Mouse (Mus musculus) CH12.LX (cell line): ENCODE data around the gene Myh9. TPM values are rescaled to one million over a fixed set of nuclear protein-coding genes. Genes with fewer than 3 reads are reported as not detected.

Experiments
- DNase-seq: peaks from one replicate; pipeline ENCODE4 v3.0.0-alpha.2; 2013; ENCODE audit errors: extremely low read depth
- H3K27ac ChIP-seq: 2 replicates; pipeline ENCODE4 v1.5.1; 2012; ENCODE audit warnings: low read depth, mild to moderate bottlenecking, control low read depth, moderate library complexity; ENCODE audit not compliant: insufficient read depth
- H3K27me3 ChIP-seq: replicated peaks from 2 replicates; pipeline ENCODE3; 2012; ENCODE audit warnings: inconsistent platforms
- H3K36me3 ChIP-seq, 2 experiments: replicated peaks in 1 of 2; 2 replicates each; pipeline versions ENCODE3 to v1.6.1; 2012; ENCODE audit warnings: inconsistent platforms in 1 of 2, low read length in 1 of 2, mild to moderate bottlenecking in 1 of 2, mixed read lengths in 1 of 2, moderate library complexity in 1 of 2; ENCODE audit not compliant: control insufficient read depth in 1 of 2, insufficient read depth in 1 of 2
- H3K4me1 ChIP-seq, 2 experiments: 2 replicates each; pipeline ENCODE4 v1.6.1; 2012; ENCODE audit warnings: inconsistent platforms in 1 of 2, moderate library complexity in 1 of 2; ENCODE audit not compliant: insufficient read depth in 2 of 2, control insufficient read depth in 1 of 2
- H3K4me2 ChIP-seq: 2 replicates; pipeline ENCODE4 v1.6.1; 2012; ENCODE audit warnings: low read depth, mild to moderate bottlenecking, control low read depth; ENCODE audit not compliant: poor library complexity, insufficient read depth, severe bottlenecking
- H3K4me3 ChIP-seq, 3 experiments: fragments of 150-350 bp in 1 of 3; sonication (generic) in 1 of 3; replicated peaks in 1 of 3; 2 replicates each; pipeline versions ENCODE3 to v1.5.1; 2011 to 2012; ENCODE audit warnings: low read depth in 2 of 3, low read length in 2 of 3, mild to moderate bottlenecking in 2 of 3, moderate library complexity in 2 of 3, control low read depth in 1 of 3, improper control_type of control experiment in 1 of 3, inconsistent platforms in 1 of 3, mixed read lengths in 1 of 3; ENCODE audit not compliant: poor library complexity in 1 of 3
- H3K79me2 ChIP-seq: replicated peaks from 2 replicates; pipeline ENCODE4 v1.6.1; 2012; ENCODE audit warnings: mild to moderate bottlenecking, moderate library complexity; ENCODE audit not compliant: control insufficient read depth, poor library complexity, insufficient read depth, severe bottlenecking; ENCODE audit errors: extremely low read depth
- H3K9ac ChIP-seq: 2 replicates; pipeline ENCODE4 v1.6.1; 2012; ENCODE audit warnings: low read depth, mild to moderate bottlenecking, control low read depth, moderate library complexity; ENCODE audit not compliant: insufficient read depth
- H3K9me3 ChIP-seq: replicated peaks from 2 replicates; pipeline ENCODE3; 2012; ENCODE audit warnings: low read length, inconsistent platforms, mixed read lengths
- BHLHE40 ChIP-seq: IDR thresholded peaks from 2 replicates; pipeline ENCODE4 v1.6.1; 2011; ENCODE audit warnings: mild to moderate bottlenecking, low read depth, low read length, improper control_type of control experiment
- CHD1 ChIP-seq: IDR thresholded peaks from 2 replicates; pipeline ENCODE4 v1.6.1; 2012; ENCODE audit warnings: low read depth, low read length, improper control_type of control experiment, inconsistent platforms
- CTCF ChIP-seq, 2 experiments: IDR thresholded peaks in 1 of 2; conservative IDR thresholded peaks in 1 of 2; 2 replicates each; pipeline ENCODE4 v1.5.1; 2011 to 2012; ENCODE audit warnings: low read depth in 2 of 2, low read length in 2 of 2, improper control_type of control experiment in 1 of 2, inconsistent platforms in 1 of 2, mild to moderate bottlenecking in 1 of 2, moderate library complexity in 1 of 2
- ELF1 ChIP-seq: IDR thresholded peaks from 2 replicates; pipeline ENCODE4 v1.6.1; 2014; ENCODE audit warnings: low read depth, mild to moderate bottlenecking, inconsistent platforms, low read length, improper control_type of control experiment
- EP300 ChIP-seq: IDR thresholded peaks from 2 replicates; pipeline ENCODE4 v1.6.1; 2011; ENCODE audit warnings: low read length, improper control_type of control experiment
- HCFC1 ChIP-seq: IDR thresholded peaks from 2 replicates; pipeline ENCODE4 v1.6.1; 2012; ENCODE audit warnings: low read depth, mild to moderate bottlenecking, inconsistent platforms, low read length, improper control_type of control experiment
- IRF4 ChIP-seq: IDR thresholded peaks from 2 replicates; pipeline ENCODE4 v1.6.1; 2014; ENCODE audit warnings: low read depth, mild to moderate bottlenecking, inconsistent platforms, low read length, improper control_type of control experiment
- JUND ChIP-seq: conservative IDR thresholded peaks from 2 replicates; pipeline ENCODE4 v1.6.1; 2011; ENCODE audit warnings: low read depth, low read length, improper control_type of control experiment
- KAT2A ChIP-seq: IDR thresholded peaks from 2 replicates; pipeline ENCODE4 v1.6.1; 2012; ENCODE audit warnings: low read length, improper control_type of control experiment, inconsistent platforms; ENCODE audit not compliant: insufficient replicate concordance
- MAFK ChIP-seq: IDR thresholded peaks from 2 replicates; pipeline ENCODE4 v1.6.1; 2011; ENCODE audit warnings: low read length, improper control_type of control experiment; ENCODE audit not compliant: insufficient replicate concordance
- MAZ ChIP-seq: IDR thresholded peaks from 2 replicates; pipeline ENCODE4 v1.6.1; 2012; ENCODE audit warnings: low read depth, mild to moderate bottlenecking, inconsistent platforms, low read length, improper control_type of control experiment, moderate library complexity
- MEF2A ChIP-seq: IDR thresholded peaks from 2 replicates; pipeline ENCODE4 v1.6.1; 2014; ENCODE audit warnings: low read depth, mild to moderate bottlenecking, inconsistent platforms, low read length, improper control_type of control experiment, borderline replicate concordance
- MXI1 ChIP-seq: IDR thresholded peaks from 2 replicates; pipeline ENCODE4 v1.6.1; 2011; ENCODE audit warnings: mild to moderate bottlenecking, low read depth, low read length, improper control_type of control experiment
- NELFE ChIP-seq: IDR thresholded peaks from 2 replicates; pipeline ENCODE4 v1.6.1; 2011; ENCODE audit warnings: low read depth, low read length, improper control_type of control experiment
- NRF1 ChIP-seq: IDR thresholded peaks from 2 replicates; pipeline ENCODE4 v1.6.1; 2014; ENCODE audit warnings: low read depth, mild to moderate bottlenecking, inconsistent platforms, low read length, improper control_type of control experiment, moderate library complexity
- POLR2A ChIP-seq: IDR thresholded peaks from 2 replicates; pipeline ENCODE4 v1.6.1; 2011; ENCODE audit warnings: low read depth, mild to moderate bottlenecking, improper control_type of control experiment, low read length
- POLR2AphosphoS2 ChIP-seq: IDR thresholded peaks from 2 replicates; pipeline ENCODE4 v1.6.1; 2011; ENCODE audit warnings: low read depth, low read length, improper control_type of control experiment
- RCOR1 ChIP-seq: conservative IDR thresholded peaks from 2 replicates; pipeline ENCODE4 v1.6.1; 2012; ENCODE audit warnings: low read depth, mild to moderate bottlenecking, inconsistent platforms, low read length, improper control_type of control experiment
- SMC3 ChIP-seq: IDR thresholded peaks from 2 replicates; pipeline ENCODE4 v1.6.1; 2011; ENCODE audit warnings: low read depth, low read length, improper control_type of control experiment
- TCF12 ChIP-seq: IDR thresholded peaks from 2 replicates; pipeline ENCODE4 v1.6.1; 2014; ENCODE audit warnings: low read depth, mild to moderate bottlenecking, inconsistent platforms, low read length, improper control_type of control experiment
- USF1 ChIP-seq: IDR thresholded peaks from 2 replicates; pipeline ENCODE4 v1.6.1; 2014; ENCODE audit warnings: low read depth, mild to moderate bottlenecking, inconsistent platforms, low read length, improper control_type of control experiment
- USF2 ChIP-seq: conservative IDR thresholded peaks from 2 replicates; pipeline ENCODE4 v1.6.1; 2011; ENCODE audit warnings: low read depth, low read length, improper control_type of control experiment
- ZNF384 ChIP-seq: IDR thresholded peaks from 2 replicates; pipeline ENCODE4 v1.6.1; 2012; ENCODE audit warnings: low read depth, low read length, improper control_type of control experiment, inconsistent platforms
- dilution Hi-C: fragments of 300-500 bp; cut with MboI; formaldehyde crosslinking; loops from 2 replicates; pipeline ENCODE4 v1.14.3; 2020; ENCODE audit warnings: low sequenced_read_pairs; ENCODE audit not compliant: extremely low pct_unique_long_range_greater_than_20kb, extremely low pct_ligation_motif_present
- in situ Hi-C: fragments of 300-500 bp; cut with MboI; formaldehyde crosslinking; loops from 3 replicates; pipeline ENCODE4 v1.14.3; 2019; ENCODE audit warnings: low sequenced_read_pairs, low pct_ligation_motif_present, low pct_unique_long_range_greater_than_20kb, mixed read lengths
- polyA plus RNA-seq: library from polyadenylated mRNA; unstranded; fragments of >175 nt; gene quantifications from 2 replicates; pipeline ENCODE4 v1.2.1, GENCODE M21; 2012; ENCODE audit warnings: low read depth; ENCODE audit not compliant: insufficient read length
- total RNA-seq, 2 experiments: library from RNA; depleted of rRNA; stranded (reverse); fragments of 300-350 nt in 1 of 2; fragments of >200 nt in 1 of 2; gene quantifications; 2 replicates each; pipeline ENCODE4 v1.2.3; 2012 to 2014

Myh9 gene
- total and polyA plus RNA-seq, 3 experiments, result 43.8 to 165 (median 146) TPM

GRCm38 (mm10) chr15:77886369-77887092 lies 44.6 kb upstream of the Myh9 start:
- H3K4me1 ChIP-seq, result peaks cover 5 to 35% of the 10 kb centered on the region in 2 experiments; a peak in 3 of 4 replicates
- H3K27me3 ChIP-seq, result no peaks in the 10 kb centered on the region
- no peaks in the 10 kb centered on the region for H3K9me3 ChIP-seq
- in situ Hi-C loops, result no loop called here
- dilution Hi-C loops, result no loop called here
- TF ChIP-seq NRF1 (no peak), SMC3 (no peak), ZNF384 (no peak), NELFE (no peak), MXI1 (no peak), JUND (no peak), POLR2A (no peak), ELF1 (no peak), HCFC1 (no peak), EP300 (no peak), MEF2A (no peak), USF2 (no peak), CTCF (conservative IDR thresholded peaks at IDR 0.05 in 1 of 2, IDR thresholded peaks at IDR 0.05 in 1 of 2; ENCODE audit: low read depth in 2 of 2, low read length in 2 of 2) (no peak), MAFK (no peak), KAT2A (no peak), IRF4 (no peak), BHLHE40 (no peak), USF1 (no peak), POLR2AphosphoS2 (no peak), RCOR1 (no peak)
- H3K36me3 ChIP-seq, result no peaks in the 10 kb centered on the region
- H3K79me2 ChIP-seq, result no peaks in the 10 kb centered on the region
- H3K27ac ChIP-seq, result no peak overlapping the region
- DNase-seq, result no peak
- no peak overlapping the region for H3K4me3 ChIP-seq
- no peak overlapping the region for H3K4me2 ChIP-seq
- H3K9ac ChIP-seq, result no peak overlapping the region

- H3K9me3 ChIP-seq, result no peaks in the 10 kb centered on the region
- dilution Hi-C loops, result no loop called here
- H3K4me2 ChIP-seq, result no peak overlapping the region
- no peak for DNase-seq
- H3K4me1 ChIP-seq, result peaks cover 5 to 31% of the 10 kb centered on the region in 2 experiments; a peak in 3 of 4 replicates
- H3K27ac ChIP-seq, result no peak overlapping the region
- H3K79me2 ChIP-seq, result no peaks in the 10 kb centered on the region
- H3K9ac ChIP-seq, result no peak overlapping the region
- H3K36me3 ChIP-seq, result no peaks in the 10 kb centered on the region
- in situ Hi-C loops, result no loop called here
- no peak for TF ChIP-seq CHD1
- TF ChIP-seq TCF12, result no peak
- no peak for TF ChIP-seq MAZ
- no peak for TF ChIP-seq MXI1
- TF ChIP-seq HCFC1, result no peak
- no peak for TF ChIP-seq BHLHE40
- TF ChIP-seq, all 38 proteins: peak for 0
- Histone ChIP-seq H3K27me3 (no peaks in the 10 kb centered on the region), H3K4me3 (no peak overlapping the region)
Observed at GRCm38 (mm10) chr15:77885945-77886344, 44.0 kb upstream of the Myh9 start.
